Mouse (Mus musculus) adrenal gland, postnatal 10 days (tissue): Measurements from ENCODE around the gene Snf8. TPM values are rescaled to one million over a fixed set of nuclear protein-coding genes. Genes with fewer than 3 reads are reported as not detected.

Source experiments
- DNase-seq: peaks from one replicate; pipeline ENCODE4 v3.0.0; 2021; ENCODE audit warnings: mixed read lengths
- total RNA-seq, 2 experiments: library from RNA; stranded (reverse); gene quantifications; 2 replicates each; pipeline ENCODE4 v1.2.3; 2021

The Snf8 gene
- total RNA-seq, 2 experiments from 2014 or later, result 68.5 to 72.3 TPM

- DNase-seq, result no peak
These were observed 14.1 kb upstream of the Snf8 start for GRCm38 (mm10) chr11:96020622-96021021.

DNA sequence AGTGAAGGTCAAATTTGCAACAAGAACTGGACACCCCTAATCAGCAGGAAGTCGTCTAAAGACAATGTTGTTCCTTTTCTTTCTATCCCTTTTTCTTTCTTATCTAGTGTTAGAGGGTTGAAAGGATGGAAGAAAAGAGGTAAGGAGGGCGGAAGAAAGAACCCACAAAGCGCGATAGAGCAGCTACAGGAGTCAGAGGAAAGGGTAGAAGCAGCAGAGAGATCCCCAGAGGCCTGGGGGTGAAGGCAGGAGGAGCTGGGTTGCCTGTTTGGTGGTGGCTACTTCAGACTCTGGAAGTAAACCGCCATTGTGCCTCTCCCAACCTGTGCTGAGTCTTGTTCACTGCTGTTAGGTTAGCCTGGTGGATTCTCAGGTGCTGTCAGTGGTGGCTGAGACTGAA, 6.6 kb upstream of the Snf8 start:
- DNase-seq, result no peak

GRCm38 (mm10) chr11:96030571-96030970, 4.1 kb upstream of the Snf8 start:
- DNase-seq, result no peak

DNA sequence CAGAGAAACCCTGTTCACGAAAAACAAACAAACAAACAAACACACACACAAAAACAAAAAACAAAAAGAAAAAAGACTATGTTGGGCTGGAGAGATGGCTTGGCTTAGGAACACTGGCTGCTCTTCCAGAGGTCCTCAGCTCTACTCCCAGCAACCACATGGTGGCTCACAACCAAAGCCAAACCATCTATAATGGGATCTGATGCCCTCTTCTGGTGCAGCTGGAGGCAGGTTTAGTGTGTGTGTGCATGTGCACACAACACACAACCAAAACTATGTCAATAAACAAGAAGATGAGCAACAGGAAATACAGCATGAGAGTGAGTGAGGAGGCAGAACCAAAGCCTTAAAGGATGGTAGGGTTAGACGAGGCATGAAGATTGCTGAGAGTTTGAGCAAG, 3.0 kb upstream of the Snf8 start:
- no peak for DNase-seq

GRCm38 (mm10) chr11:96033264-96033663, 1.4 kb upstream of the Snf8 start:
- no peak for DNase-seq

DNA sequence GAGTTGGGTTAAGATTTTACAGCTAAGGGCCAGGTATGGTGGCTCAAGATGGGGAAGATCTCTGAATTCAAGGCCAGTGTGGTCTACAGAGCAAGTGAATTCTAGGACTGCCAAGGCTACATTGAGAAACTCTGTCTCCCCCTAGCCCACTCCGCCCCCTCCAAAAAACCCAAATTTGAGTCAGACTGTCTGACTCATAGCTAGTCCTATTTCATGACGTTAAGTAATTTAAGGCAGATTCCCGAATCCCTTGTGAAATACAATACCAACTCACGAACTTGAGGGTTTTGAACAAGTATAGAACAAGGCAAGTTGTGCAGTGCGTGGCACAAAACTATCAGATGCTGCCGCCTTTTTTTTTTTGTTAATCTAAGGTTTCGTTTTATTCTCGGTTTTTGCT, 569 bp upstream of the Snf8 start:
- no peak for DNase-seq

DNA sequence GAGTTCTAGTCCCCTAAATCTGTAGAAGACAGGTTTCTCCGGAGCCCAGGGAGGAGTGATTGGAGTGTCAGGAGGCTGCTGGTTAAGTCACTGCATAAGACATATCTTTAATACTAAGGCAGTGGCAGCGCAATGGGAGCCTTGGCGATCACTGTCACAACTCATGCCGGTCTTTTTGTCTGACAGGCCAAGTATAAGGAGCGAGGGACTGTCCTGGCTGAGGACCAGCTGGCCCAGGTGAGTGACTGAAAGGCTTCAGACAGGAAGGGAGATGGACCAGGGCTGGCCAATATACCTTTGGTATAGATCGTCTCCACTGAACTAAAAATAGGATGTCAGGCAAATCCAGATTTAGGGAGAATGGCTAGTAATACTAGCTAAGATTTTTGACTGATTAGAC, 448 bp downstream of the Snf8 start:
- DNase-seq, result no peak

DNA sequence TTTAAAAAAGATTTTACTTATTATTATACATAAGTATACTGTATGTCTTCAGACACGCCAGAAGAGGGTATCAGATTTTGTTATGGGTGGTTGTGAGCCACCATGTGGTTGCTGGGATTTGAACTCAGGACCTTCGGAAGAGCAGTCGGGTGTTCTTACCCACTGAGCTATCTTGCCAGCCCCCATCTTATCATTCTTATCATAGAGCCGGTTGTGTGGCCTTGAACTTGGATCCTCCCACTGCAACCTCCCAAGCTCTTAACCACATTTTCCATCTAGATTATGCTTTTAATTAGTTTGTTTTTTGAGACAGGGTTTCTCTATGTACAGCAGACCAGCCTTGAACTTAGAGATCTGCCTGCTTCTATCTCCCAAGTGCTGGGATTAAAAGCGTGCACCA, 2.8 kb downstream of the Snf8 start:
- no peak for DNase-seq

DNA sequence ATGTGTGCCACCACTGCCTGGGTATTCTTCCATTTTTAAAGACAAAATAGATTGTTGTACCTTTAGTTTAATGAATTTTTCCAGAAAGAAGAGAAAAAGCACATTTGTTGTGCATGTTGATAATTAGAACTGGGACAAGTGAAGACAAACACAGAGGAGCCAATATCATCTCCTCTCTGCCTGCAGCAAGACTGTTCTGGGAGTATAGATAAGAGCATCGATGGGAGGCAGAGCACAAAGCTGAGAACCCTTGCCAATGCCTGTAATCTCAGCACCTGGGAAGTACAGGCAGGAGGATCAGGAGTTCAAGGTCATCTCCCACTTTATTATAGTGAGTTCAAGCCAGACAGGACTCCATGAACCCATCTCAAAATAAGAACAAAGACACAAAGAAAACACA, 3.9 kb downstream of the Snf8 start:
- no peak for DNase-seq

DNA sequence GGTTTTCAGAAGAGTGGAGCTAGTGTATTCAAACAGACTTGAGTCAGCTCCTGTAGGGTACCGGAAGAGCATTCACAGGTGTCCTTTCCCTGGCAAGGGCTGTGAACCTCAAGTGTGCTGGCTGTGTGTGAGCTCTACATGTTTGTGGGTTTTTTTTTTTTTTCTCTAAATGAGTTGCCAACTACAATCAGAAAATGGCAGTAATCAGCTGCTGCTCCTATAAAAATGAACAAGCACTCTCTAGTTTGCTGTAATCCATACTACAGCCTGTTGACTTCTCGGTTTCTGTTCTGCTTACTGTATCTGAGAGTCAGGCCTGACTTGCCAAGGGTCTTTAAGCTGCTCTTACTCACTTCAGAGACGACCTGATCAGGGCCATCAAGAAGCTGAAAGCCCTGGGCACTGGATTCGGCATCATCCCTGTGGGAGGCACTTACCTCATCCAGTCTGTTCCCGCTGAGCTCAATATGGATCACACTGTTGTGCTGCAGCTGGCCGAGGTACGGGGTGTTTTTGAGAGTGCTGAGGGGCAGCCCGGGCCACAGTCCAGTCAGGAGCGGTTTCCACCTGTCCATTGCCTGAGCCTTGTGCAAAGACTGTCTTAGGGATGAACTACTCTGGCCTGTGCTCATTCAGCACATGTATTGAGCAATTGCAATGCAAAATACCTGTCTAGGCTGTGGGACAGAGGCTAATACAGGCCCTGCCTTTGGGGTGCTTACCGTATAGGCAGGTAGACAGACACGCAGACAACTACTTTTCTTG, 10.3 kb downstream of the Snf8 start:
- no peak for DNase-seq

- no peak for DNase-seq
These were observed 11.3 kb downstream of the Snf8 start for GRCm38 (mm10) chr11:96046028-96046427.

DNA sequence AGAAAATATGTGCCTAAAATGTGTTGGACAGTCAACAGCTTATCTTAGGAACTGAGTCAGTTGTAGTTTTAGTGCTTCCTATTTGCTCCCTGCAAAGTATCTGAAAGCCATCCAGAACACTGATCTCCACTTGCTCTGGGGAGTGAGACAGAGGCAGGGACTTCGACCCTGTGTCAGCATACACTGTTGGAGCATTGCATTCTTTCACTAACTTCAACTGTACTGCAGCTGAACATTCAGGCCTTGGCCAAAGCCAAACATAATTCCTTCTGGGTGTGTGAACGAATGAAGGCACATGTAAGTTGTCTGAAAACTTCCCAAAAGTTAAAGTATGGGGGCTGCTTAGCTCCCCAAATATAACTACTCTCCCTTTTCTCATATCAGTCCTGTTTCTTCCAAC, 12.1 kb downstream of the Snf8 start:
- no peak for DNase-seq

- no peak for DNase-seq
These were observed 13.0 kb downstream of the Snf8 start for GRCm38 (mm10) chr11:96047469-96048373.

- no peak for DNase-seq
These were observed 15.3 kb downstream of the Snf8 start for GRCm38 (mm10) chr11:96049939-96050338.

- no peak for DNase-seq
These were observed 16.2 kb downstream of the Snf8 start for GRCm38 (mm10) chr11:96050854-96051253.

GRCm38 (mm10) chr11:96058309-96058708, 23.6 kb downstream of the Snf8 start:
- DNase-seq, result no peak

DNA sequence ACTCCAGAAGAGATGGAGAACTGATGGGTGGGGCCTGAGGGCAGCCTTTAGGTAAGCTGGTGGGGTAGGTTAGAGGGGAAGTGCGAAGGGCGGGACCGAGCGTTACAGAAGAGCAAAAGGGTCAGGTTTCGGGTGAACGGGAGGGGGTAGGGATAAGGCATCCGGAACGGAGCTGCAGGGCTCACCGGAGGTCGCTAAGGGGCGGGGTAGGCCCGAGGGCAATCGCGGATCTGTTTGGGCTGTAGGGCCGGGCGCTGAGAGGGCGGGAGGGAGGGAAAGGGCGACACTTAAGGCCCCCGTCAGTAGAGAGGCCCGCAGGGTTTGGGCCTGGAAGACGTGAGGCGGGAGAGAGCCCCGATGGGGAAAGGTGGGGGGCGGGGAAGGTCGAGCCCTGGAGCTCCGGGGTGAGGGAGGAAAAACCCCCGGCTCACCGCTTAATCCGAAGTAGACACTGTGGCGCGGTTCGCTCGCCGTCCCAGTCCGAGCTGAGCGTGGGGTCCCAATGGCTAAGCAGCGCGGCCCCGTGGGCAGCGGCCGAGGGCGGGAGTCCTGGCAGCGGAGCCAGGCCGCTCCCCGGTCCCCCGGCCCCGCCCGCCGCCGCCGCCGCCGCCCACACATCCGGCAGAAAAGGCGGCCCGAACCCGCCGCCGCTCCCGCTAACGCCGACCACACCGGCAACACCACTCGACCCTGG, 30.0 kb downstream of the Snf8 start:
- DNase-seq, result no peak

- DNase-seq, result peak; percentile 99
These were observed 30.7 kb downstream of the Snf8 start, which contains the start of gene Ube2z for GRCm38 (mm10) chr11:96065215-96065911. TSS of gene Ube2z (minus strand) at chr11:96065388.

DNA sequence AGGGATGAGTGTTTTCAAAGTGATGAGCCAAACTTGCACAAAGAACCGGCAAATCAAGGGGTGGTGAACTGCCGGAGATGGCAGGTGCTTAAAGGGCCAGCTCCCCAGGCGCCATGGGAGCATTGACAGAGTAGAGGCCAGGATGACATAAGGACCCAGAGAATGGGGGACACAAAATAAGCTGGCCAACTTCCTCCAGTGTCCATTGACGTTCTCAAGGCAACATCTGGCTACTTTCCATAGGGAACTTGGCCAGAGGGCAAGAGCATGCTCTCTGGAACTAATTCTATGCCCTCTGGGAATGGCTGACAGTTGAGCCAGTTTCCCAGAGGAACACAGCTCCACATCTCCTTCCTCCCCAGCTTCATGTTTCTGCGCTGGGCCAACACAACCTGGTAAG, 33.5 kb downstream of the Snf8 start:
- DNase-seq, result peak; percentile 50

- DNase-seq, result peak; percentile 58
These were observed 35.7 kb downstream of the Snf8 start for GRCm38 (mm10) chr11:96070353-96070752.

DNA sequence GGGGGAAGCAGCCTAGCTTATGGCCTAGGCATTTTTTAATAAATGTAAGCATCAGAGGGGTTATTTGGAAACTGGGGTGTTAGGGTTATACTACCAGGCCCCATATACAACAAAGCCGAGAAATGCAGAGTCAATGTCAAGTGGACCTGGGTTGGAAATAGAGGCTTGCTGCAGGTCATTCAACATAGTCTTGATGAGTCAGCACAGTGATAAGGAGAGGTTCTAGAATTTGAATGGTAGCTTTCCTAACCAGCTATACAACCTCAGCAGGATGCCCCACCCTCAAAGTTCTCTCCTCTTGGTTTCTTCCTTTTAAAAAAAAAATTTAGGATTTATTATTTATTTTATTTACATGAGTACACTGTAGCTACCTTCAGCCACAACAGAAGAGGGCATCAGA, 36.3 kb downstream of the Snf8 start:
- no peak for DNase-seq

- no peak for DNase-seq
These were observed 38.8 kb downstream of the Snf8 start for GRCm38 (mm10) chr11:96073295-96073993.
